Comparison of ENCODE assay signal across 8 mouse cellular contexts in genomic region chr2:93645626-93646320, GRCm38 (mm10). TPM values are rescaled to one million over a fixed set of nuclear protein-coding genes. Genes with fewer than 3 reads are reported as not detected.
DNase-seq lines count a peak whose midpoint lies in the region; ATAC-seq lines count a peak whose summit lies in the region.

No protein-coding gene starts in this region.

- WGBS in heart, embryonic 10.5 days, result 2% methylated on average over 33 of the region's 33 CpGs
- 2% methylated on average over 33 of the region's 33 CpGs for WGBS in forebrain, embryonic 15.5 days
- WGBS in kidney, embryonic 15.5 days, result 9% methylated on average over 33 of the region's 33 CpGs

- peak overlapping the region; percentile 51 for H3K4me3 ChIP-seq in heart, embryonic 10.5 days
- peak overlapping the region; percentile 2; the same call in 1 of the 2 replicates for H3K4me3 ChIP-seq in forebrain, embryonic 15.5 days
- peak overlapping the region; percentile 28 for H3K4me3 ChIP-seq in kidney, embryonic 15.5 days (replicated peaks)

- H3K27ac ChIP-seq in heart, embryonic 10.5 days, result no peak overlapping the region
- no peak overlapping the region for H3K27ac ChIP-seq in forebrain, embryonic 15.5 days (replicated peaks)
- no peak overlapping the region for H3K27ac ChIP-seq in kidney, embryonic 15.5 days

- H3K4me2 ChIP-seq in forebrain, embryonic 15.5 days (replicated peaks), result peak overlapping the region; percentile 16; the same call in 1 of the 2 replicates
- H3K4me2 ChIP-seq in kidney, embryonic 15.5 days, result peak overlapping the region; percentile 51

- H3K36me3 ChIP-seq in heart, embryonic 10.5 days, result no peaks in the 10 kb centered on the region
- H3K36me3 ChIP-seq in forebrain, embryonic 15.5 days, result no peaks in the 10 kb centered on the region
- no peaks in the 10 kb centered on the region for H3K36me3 ChIP-seq in kidney, embryonic 15.5 days

- H3K9ac ChIP-seq in forebrain, embryonic 15.5 days (replicated peaks), result no peak overlapping the region
- H3K9ac ChIP-seq in kidney, embryonic 15.5 days, result no peak overlapping the region

- H3K27me3 ChIP-seq in heart, embryonic 10.5 days (ENCODE audit: insufficient read depth, poor library complexity, severe bottlenecking), result peaks cover 100% of the 10 kb centered on the region
- H3K27me3 ChIP-seq in forebrain, embryonic 15.5 days, result peaks cover 79% of the 10 kb centered on the region
- H3K27me3 ChIP-seq in kidney, embryonic 15.5 days, result peaks cover 100% of the 10 kb centered on the region

- peaks cover 50% of the 10 kb centered on the region for H3K4me1 ChIP-seq in heart, embryonic 10.5 days
- peaks cover 27% of the 10 kb centered on the region for H3K4me1 ChIP-seq in forebrain, embryonic 15.5 days
- peaks cover 48% of the 10 kb centered on the region for H3K4me1 ChIP-seq in kidney, embryonic 15.5 days

- DNase-seq in heart, embryonic 10.5 days (ENCODE audit: low spot score), result no peak
- no peak for DNase-seq in heart, adult 8-10 months (ENCODE audit: low spot score)
- DNase-seq in lung, postnatal 14 days, result peak; percentile 27
- no peak for DNase-seq in cerebellum, adult 9-10 months
- no peak for DNase-seq in left cerebral cortex, adult 11 months (ENCODE audit: low spot score)
- no peak for DNase-seq in cerebellum, adult 18-20 months

- no peaks in the 10 kb centered on the region for H3K9me3 ChIP-seq in heart, embryonic 10.5 days
- H3K9me3 ChIP-seq in forebrain, embryonic 15.5 days, result no peaks in the 10 kb centered on the region
- no peaks in the 10 kb centered on the region for H3K9me3 ChIP-seq in kidney, embryonic 15.5 days (replicated peaks)

- 0 out of 2 replicates have a peak, but pooled peaks have one; percentile 8 for ATAC-seq in forebrain, embryonic 15.5 days (replicated peaks)
- no peak for ATAC-seq in kidney, embryonic 15.5 days (replicated peaks; ENCODE audit: low FRiP score)

RNA-seq across cellular contexts. Expression of gene Alx4, which starts 3.6 kb away (rescaled TPM):
- 0.83 and 3.6 TPM in 2 replicates for polyA plus RNA-seq in heart, embryonic 10.5 days (2016; fragmentation: Nextera tagmentation; extraction: Ambion mirVana)
- 1 to 10 TPM in 1 of 4 experiments, under 1 TPM in 3; 0.75 to 1.2 (median 0.97) TPM for total RNA-seq in heart, adult 8-10 months (2022)
- polyA plus RNA-seq in forebrain, embryonic 15.5 days (2015; fragmentation: Nextera tagmentation; extraction: Ambion mirVana), result 0.65 and 0.85 TPM in 2 replicates
- polyA plus RNA-seq in kidney, embryonic 15.5 days (2015; fragmentation: Nextera tagmentation; extraction: Ambion mirVana), result 0.22 and 0.23 TPM in 2 replicates
